Mouse (Mus musculus): ENCODE results near the gene Macrod1.

DNA sequence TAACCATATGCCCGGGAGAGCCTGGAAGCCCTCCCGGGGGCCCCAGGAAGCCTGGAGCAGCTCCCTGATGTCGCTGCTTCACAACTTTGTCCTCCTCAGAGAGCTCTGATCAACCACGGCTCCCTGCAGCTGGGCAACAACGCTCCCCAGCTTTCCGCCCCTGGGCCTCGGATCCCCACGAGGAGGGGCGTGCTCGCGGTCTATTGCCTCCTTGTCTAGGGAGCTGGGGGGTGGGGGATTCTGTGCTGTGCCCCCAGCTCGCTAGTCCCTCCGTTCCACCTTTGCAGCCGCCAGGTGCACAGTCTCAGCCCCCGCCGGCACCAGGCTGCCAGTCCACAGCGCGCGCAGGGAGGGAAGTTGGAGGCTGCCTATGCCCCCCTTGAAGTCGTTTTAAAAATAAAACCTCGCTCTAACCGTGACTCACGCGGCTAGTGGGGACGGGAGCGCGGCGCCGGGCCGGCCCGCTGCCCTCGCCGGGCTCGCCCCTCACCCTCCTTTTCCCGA, 108.3 kb downstream of the Macrod1 start:
- no peak for TF ChIP-seq CTCF (IDR thresholded peaks at IDR 0.05; ENCODE audit: borderline replicate concordance, insufficient read depth, low read depth, low read length)
- TF ChIP-seq POLR2A (IDR thresholded peaks at IDR 0.05; ENCODE audit: borderline replicate concordance, insufficient read depth, low read length), result no peak
